Mouse (Mus musculus): ENCODE measurements around the gene Arf1. TPM values are rescaled to one million over a fixed set of nuclear protein-coding genes. Genes with fewer than 3 reads are reported as not detected.

Arf1 gene
- polyA plus RNA-seq, 1 experiment from 2014 or later, result 583 TPM

- under 1% methylated on average over 67 of the region's 67 CpGs for WGBS
- Histone ChIP-seq H3K4me3 (ENCODE audit: low read depth, low read length) (peak within 1 kb of the TSS; percentile 93), H3K9me3 (ENCODE audit: control insufficient read depth, low read length) (no peaks in the 10 kb centered on the region), H3K4me1 (ENCODE audit: control insufficient read depth, insufficient read depth, low read length) (peaks cover 19% of the 10 kb centered on the region), H3K36me3 (ENCODE audit: control insufficient read depth, insufficient read depth, low read length) (peaks cover 14% of the 10 kb centered on the region), H3K9ac (ENCODE audit: low read length) (peak within 1 kb of the TSS; percentile 92), H3K4me2 (peak within 1 kb of the TSS; percentile 86), H3K27ac (ENCODE audit: low read depth, low read length) (peak within 1 kb of the TSS; percentile 78), H3K27me3 (ENCODE audit: control insufficient read depth, insufficient read depth, low read length) (no peaks in the 10 kb centered on the region)
- DNase-seq (ENCODE audit: low spot score, missing footprints) (peak; percentile 100), ATAC-seq (ENCODE audit: low FRiP score) (peak; percentile 87)
These were observed 19.8 kb downstream of the Arf1 start, which contains the start of gene 2310033P09Rik for GRCm38 (mm10) chr11:59208153-59208831. Gene 2310033P09Rik, plus strand, starts transcription at chr11:59208321.

GRCm38 (mm10) chr11:59202081-59202995, 25.7 kb downstream of the Arf1 start, which contains the start of gene Mrpl55:
Gene Mrpl55, plus strand, starts transcription at chr11:59202486.
- Histone ChIP-seq H3K4me1 (ENCODE audit: control insufficient read depth, insufficient read depth, low read length) (peaks cover 4% of the 10 kb centered on the region; the same call in 1 of the 2 replicates), H3K4me3 (ENCODE audit: low read depth, low read length) (peak within 1 kb of the TSS; percentile 84), H3K9me3 (ENCODE audit: control insufficient read depth, low read length) (no peaks in the 10 kb centered on the region), H3K36me3 (ENCODE audit: control insufficient read depth, insufficient read depth, low read length) (peaks cover 2% of the 10 kb centered on the region; the same call in 1 of the 2 replicates), H3K27ac (ENCODE audit: low read depth, low read length) (no peak within 1 kb of the TSS), H3K4me2 (peak within 1 kb of the TSS; percentile 86), H3K27me3 (ENCODE audit: control insufficient read depth, insufficient read depth, low read length) (no peaks in the 10 kb centered on the region), H3K9ac (ENCODE audit: low read length) (peak within 1 kb of the TSS; percentile 75)
- ATAC-seq (ENCODE audit: low FRiP score) (peak; percentile 93), DNase-seq (ENCODE audit: low spot score, missing footprints) (peak; percentile 99)
- under 1% methylated on average over 62 of the region's 63 CpGs for WGBS

- Histone ChIP-seq H3K4me3 (ENCODE audit: low read depth, low read length) (peak overlapping the region; percentile 84), H3K36me3 (ENCODE audit: control insufficient read depth, insufficient read depth, low read length) (peaks cover 2% of the 10 kb centered on the region; the same call in 1 of the 2 replicates), H3K4me2 (peak overlapping the region; percentile 86), H3K9me3 (ENCODE audit: control insufficient read depth, low read length) (no peaks in the 10 kb centered on the region), H3K27me3 (ENCODE audit: control insufficient read depth, insufficient read depth, low read length) (no peaks in the 10 kb centered on the region), H3K9ac (ENCODE audit: low read length) (peak overlapping the region; percentile 75), H3K27ac (ENCODE audit: low read depth, low read length) (no peak overlapping the region), H3K4me1 (ENCODE audit: control insufficient read depth, insufficient read depth, low read length) (peaks cover 4% of the 10 kb centered on the region; the same call in 1 of the 2 replicates)
- no peak; the same call in 1 of the 2 replicates for ATAC-seq (ENCODE audit: low FRiP score)
- DNase-seq (ENCODE audit: low spot score, missing footprints), result no peak
- 35% methylated on average over 16 of the region's 16 CpGs for WGBS
These were observed 26.7 kb downstream of the Arf1 start for GRCm38 (mm10) chr11:59201216-59202002.

GRCm38 (mm10) chr11:59196230-59196629, 31.8 kb downstream of the Arf1 start:
- peaks cover under 1% of the 10 kb centered on the region; the same call in 1 of the 2 replicates for H3K4me1 ChIP-seq (ENCODE audit: control insufficient read depth, insufficient read depth, low read length)
- H3K9ac ChIP-seq (ENCODE audit: low read length), result no peak overlapping the region
- no peak for ATAC-seq (ENCODE audit: low FRiP score)
- no peaks in the 10 kb centered on the region for H3K9me3 ChIP-seq (ENCODE audit: control insufficient read depth, low read length)
- no peaks in the 10 kb centered on the region for H3K27me3 ChIP-seq (ENCODE audit: control insufficient read depth, insufficient read depth, low read length)
- no peaks in the 10 kb centered on the region for H3K36me3 ChIP-seq (ENCODE audit: control insufficient read depth, insufficient read depth, low read length)
- no peak overlapping the region for H3K4me2 ChIP-seq
- H3K27ac ChIP-seq (ENCODE audit: low read depth, low read length), result no peak overlapping the region
- DNase-seq (ENCODE audit: low spot score, missing footprints), result no peak
- H3K4me3 ChIP-seq (ENCODE audit: low read depth, low read length), result no peak overlapping the region

DNA sequence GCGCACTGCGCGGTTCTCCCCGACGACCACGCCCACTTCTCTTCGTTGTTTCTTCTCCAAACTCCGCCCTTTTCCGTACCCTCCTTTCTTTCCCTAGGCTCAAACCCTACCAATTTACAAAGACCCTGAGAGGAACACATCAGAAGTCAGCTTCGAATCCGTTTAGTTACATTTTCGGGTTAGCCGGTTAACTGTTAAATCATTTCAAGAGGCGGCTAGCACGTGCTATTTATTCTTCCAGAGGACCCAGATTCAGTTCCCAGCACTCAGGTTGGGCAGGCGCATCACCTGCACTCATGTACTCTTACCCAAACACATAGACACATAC, 36.0 kb downstream of the Arf1 start, which contains the start of gene Guk1:
TSS of gene Guk1 (minus strand) at position 154 of the 328 bp plus-strand sequence.
- H3K27ac ChIP-seq (ENCODE audit: low read depth, low read length), result peak within 1 kb of the TSS; percentile 51
- DNase-seq (ENCODE audit: low spot score, missing footprints) (no peak), ATAC-seq (ENCODE audit: low FRiP score) (peak; percentile 6; the same call in 1 of the 2 replicates)
- 6% methylated on average over 16 of the region's 16 CpGs for WGBS
- H3K27me3 ChIP-seq (ENCODE audit: control insufficient read depth, insufficient read depth, low read length), result no peaks in the 10 kb centered on the region
- H3K9me3 ChIP-seq (ENCODE audit: control insufficient read depth, low read length), result no peaks in the 10 kb centered on the region
- H3K4me3 ChIP-seq (ENCODE audit: low read depth, low read length), result peak within 1 kb of the TSS; percentile 63
- peak within 1 kb of the TSS; percentile 77 for H3K9ac ChIP-seq (ENCODE audit: low read length)
- no peaks in the 10 kb centered on the region for H3K36me3 ChIP-seq (ENCODE audit: control insufficient read depth, insufficient read depth, low read length)
- peak within 1 kb of the TSS; percentile 74 for H3K4me2 ChIP-seq
- H3K4me1 ChIP-seq (ENCODE audit: control insufficient read depth, insufficient read depth, low read length), result peaks cover 5% of the 10 kb centered on the region

DNA sequence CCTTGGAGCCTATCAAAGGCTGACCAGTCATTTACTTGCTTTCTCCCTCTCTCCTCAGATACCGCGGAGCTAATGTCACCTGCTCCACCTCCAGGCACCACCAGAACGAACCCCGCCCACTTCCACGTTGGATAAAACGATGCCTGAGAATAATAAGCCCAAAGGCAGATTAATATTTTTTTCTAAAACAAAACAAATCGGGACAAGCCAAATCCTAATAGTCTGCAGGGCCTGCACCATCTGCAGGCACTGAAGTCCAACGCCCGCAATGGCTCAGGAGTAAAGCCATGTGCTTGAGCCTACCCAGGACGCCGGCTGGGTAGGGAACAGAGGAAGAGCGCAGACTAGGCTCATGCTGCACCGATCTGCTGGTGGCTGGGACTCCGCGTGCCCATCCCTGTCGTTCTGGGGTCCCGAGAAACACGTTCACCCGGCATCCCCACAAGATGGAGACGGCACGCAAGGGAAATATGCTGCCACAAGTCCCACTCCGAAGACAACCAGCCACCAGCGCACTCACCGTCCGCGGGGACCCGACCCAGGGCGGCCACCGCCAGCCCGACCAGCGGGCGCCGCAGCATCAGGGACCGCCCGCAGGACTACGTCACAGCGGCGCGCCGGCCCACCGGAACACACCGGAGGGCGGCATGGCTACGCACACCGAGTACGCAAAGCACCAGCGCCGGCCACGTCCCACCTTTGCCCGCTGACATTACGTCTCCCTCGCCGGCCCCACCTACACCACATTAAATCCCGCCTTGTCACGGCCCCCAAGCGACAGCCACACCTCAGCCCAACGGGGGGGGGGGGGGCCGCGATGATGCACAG, 36.6 kb downstream of the Arf1 start:
- peak; percentile 96 for ATAC-seq (ENCODE audit: low FRiP score)

GRCm38 (mm10) chr11:59187706-59188105, 40.4 kb downstream of the Arf1 start:
- H3K9ac ChIP-seq (ENCODE audit: low read length), result no peak overlapping the region
- no peak overlapping the region for H3K27ac ChIP-seq (ENCODE audit: low read depth, low read length)
- ATAC-seq (ENCODE audit: low FRiP score) (no peak), DNase-seq (ENCODE audit: low spot score, missing footprints) (no peak)
- H3K4me3 ChIP-seq (ENCODE audit: low read depth, low read length), result no peak overlapping the region
- H3K4me1 ChIP-seq (ENCODE audit: control insufficient read depth, insufficient read depth, low read length), result peaks cover 5% of the 10 kb centered on the region
- no peaks in the 10 kb centered on the region for H3K36me3 ChIP-seq (ENCODE audit: control insufficient read depth, insufficient read depth, low read length)
- no peaks in the 10 kb centered on the region for H3K27me3 ChIP-seq (ENCODE audit: control insufficient read depth, insufficient read depth, low read length)
- no peak overlapping the region for H3K4me2 ChIP-seq
- H3K9me3 ChIP-seq (ENCODE audit: control insufficient read depth, low read length), result no peaks in the 10 kb centered on the region
- WGBS, result 86% methylated on average over 6 of the region's 6 CpGs

More for the DNA sequence above, 36.6 kb downstream of the Arf1 start:
- peaks cover 5% of the 10 kb centered on the region for H3K4me1 ChIP-seq (ENCODE audit: control insufficient read depth, insufficient read depth, low read length)
- DNase-seq (ENCODE audit: low spot score, missing footprints), result peak; percentile 98
- no peaks in the 10 kb centered on the region for H3K36me3 ChIP-seq (ENCODE audit: control insufficient read depth, insufficient read depth, low read length)
- peak overlapping the region; percentile 51 for H3K27ac ChIP-seq (ENCODE audit: low read depth, low read length)
- peak overlapping the region; percentile 74 for H3K4me2 ChIP-seq
- peak overlapping the region; percentile 63 for H3K4me3 ChIP-seq (ENCODE audit: low read depth, low read length)
- under 1% methylated on average over 50 of the region's 59 CpGs for WGBS
- H3K27me3 ChIP-seq (ENCODE audit: control insufficient read depth, insufficient read depth, low read length), result no peaks in the 10 kb centered on the region
- no peaks in the 10 kb centered on the region for H3K9me3 ChIP-seq (ENCODE audit: control insufficient read depth, low read length)
- H3K9ac ChIP-seq (ENCODE audit: low read length), result peak overlapping the region; percentile 77

GRCm38 (mm10) chr11:59185490-59185889, 42.6 kb downstream of the Arf1 start:
- H3K9ac ChIP-seq (ENCODE audit: low read length), result no peak overlapping the region
- no peak for DNase-seq (ENCODE audit: low spot score, missing footprints)
- no peaks in the 10 kb centered on the region for H3K4me1 ChIP-seq (ENCODE audit: control insufficient read depth, insufficient read depth, low read length)
- H3K27ac ChIP-seq (ENCODE audit: low read depth, low read length), result no peak overlapping the region
- H3K9me3 ChIP-seq (ENCODE audit: control insufficient read depth, low read length), result no peaks in the 10 kb centered on the region
- no peak for ATAC-seq (ENCODE audit: low FRiP score)
- H3K4me2 ChIP-seq, result no peak overlapping the region
- no peaks in the 10 kb centered on the region for H3K27me3 ChIP-seq (ENCODE audit: control insufficient read depth, insufficient read depth, low read length)
- no peaks in the 10 kb centered on the region for H3K36me3 ChIP-seq (ENCODE audit: control insufficient read depth, insufficient read depth, low read length)
- H3K4me3 ChIP-seq (ENCODE audit: low read depth, low read length), result no peak overlapping the region
- 84% methylated on average over 5 of the region's 5 CpGs for WGBS
